10 mouse cellular contexts compared by ENCODE assay signal in the genomic region with DNA sequence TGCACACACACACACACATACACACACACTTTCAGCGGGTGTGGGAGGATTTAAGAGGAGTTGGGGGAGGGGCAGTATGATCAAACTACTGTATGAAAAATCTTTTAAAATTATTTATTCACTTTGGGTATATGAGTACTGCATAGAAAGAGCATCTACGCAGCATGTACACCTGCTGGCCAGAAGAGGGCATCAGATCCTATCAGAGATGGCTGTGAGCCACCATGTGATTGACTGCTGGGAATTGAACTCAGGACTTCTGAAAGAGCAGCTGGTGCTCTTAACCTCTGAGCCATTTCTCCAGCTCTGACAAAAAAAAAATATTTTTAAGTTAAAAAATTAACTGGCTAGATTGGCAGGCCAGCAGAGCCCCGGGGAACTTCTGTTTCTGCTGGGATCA. TPM values are rescaled to one million over a fixed set of nuclear protein-coding genes. Genes with fewer than 3 reads are reported as not detected.
DNase-seq lines count a peak whose midpoint lies in the region; ATAC-seq and TF ChIP-seq lines count a peak whose summit lies in the region.
"Had no signal": no experiment of that assay in that cellular context is flagged by ENCODE, and none has a peak within 500 bp of the region (broad histone marks: within the 10 kb centered on the region; RNA-seq: fewer than 3 reads in every experiment).

No protein-coding gene starts in this region.

- no peak overlapping the region for H3K4me3 ChIP-seq in cerebellum, adult 2 months (replicated peaks; ENCODE audit: insufficient read depth, low read depth, low read length)
- no peak overlapping the region for H3K4me3 ChIP-seq in liver, postnatal 0 days (ENCODE audit: low read depth, low read length)
- no peak overlapping the region for H3K4me3 ChIP-seq in liver, embryonic 12.5 days
- H3K4me3 ChIP-seq: neural tube, embryonic 12.5 days had no signal

- peak; percentile 72 for TF ChIP-seq CTCF in cerebellum, adult 2 months (IDR thresholded peaks at IDR 0.05; ENCODE audit: borderline replicate concordance, insufficient read depth, low read depth, low read length)
- TF ChIP-seq CTCF in liver, postnatal 0 days (IDR thresholded peaks at IDR 0.05; ENCODE audit: low read depth) = peak; percentile 65

- H3K27me3 ChIP-seq in cerebellum, adult 2 months (ENCODE audit: control insufficient read depth, insufficient read depth, low read length) = no peaks in the 10 kb centered on the region
- peaks cover 23% of the 10 kb centered on the region for H3K27me3 ChIP-seq in liver, postnatal 0 days (ENCODE audit: insufficient read depth, low read length)
- peaks cover 57% of the 10 kb centered on the region for H3K27me3 ChIP-seq in liver, embryonic 12.5 days (replicated peaks)

- TF ChIP-seq EP300 in liver, postnatal 0 days (IDR thresholded peaks at IDR 0.05; ENCODE audit: low read depth) = no peak

- H3K9ac ChIP-seq in liver, postnatal 0 days (replicated peaks) = no peak overlapping the region
- H3K9ac ChIP-seq in liver, embryonic 12.5 days = no peak overlapping the region
- H3K9ac ChIP-seq: neural tube, embryonic 12.5 days had no signal

- TF ChIP-seq POLR2A in cerebellum, adult 2 months (IDR thresholded peaks at IDR 0.05; ENCODE audit: borderline replicate concordance, insufficient read depth, low read length) = no peak

- H3K27ac ChIP-seq in cerebellum, adult 2 months (ENCODE audit: insufficient read depth, low read length) = no peak overlapping the region
- no peak overlapping the region for H3K27ac ChIP-seq in liver, postnatal 0 days (ENCODE audit: low read depth)
- H3K27ac ChIP-seq in liver, embryonic 12.5 days = no peak overlapping the region
- H3K27ac ChIP-seq: neural tube, embryonic 12.5 days had no signal

- no peak for ATAC-seq in liver, postnatal 0 days
- no peak for ATAC-seq in liver, embryonic 12.5 days
- ATAC-seq in activated CD4-positive, CD25-positive, alpha-beta regulatory T cell, adult 4 months = no peak

- no peaks in the 10 kb centered on the region; the same call in 1 of the 2 replicates for H3K4me1 ChIP-seq in cerebellum, adult 2 months (ENCODE audit: control insufficient read depth, insufficient read depth, low read length)
- H3K4me1 ChIP-seq in liver, postnatal 0 days (ENCODE audit: insufficient read depth) = peaks cover 4% of the 10 kb centered on the region
- peaks cover 9% of the 10 kb centered on the region; the same call in 1 of the 2 replicates for H3K4me1 ChIP-seq in liver, embryonic 12.5 days

- no peaks in the 10 kb centered on the region for H3K36me3 ChIP-seq in liver, postnatal 0 days (replicated peaks; ENCODE audit: insufficient read depth, low read length)
- H3K36me3 ChIP-seq in liver, embryonic 12.5 days = no peaks in the 10 kb centered on the region
- H3K36me3 ChIP-seq: neural tube, embryonic 12.5 days had no signal

- H3K4me2 ChIP-seq in liver, postnatal 0 days (ENCODE audit: low read depth, low read length) = no peak overlapping the region
- H3K4me2 ChIP-seq in liver, embryonic 12.5 days = no peak overlapping the region
- H3K4me2 ChIP-seq: neural tube, embryonic 12.5 days had no signal

- H3K9me3 ChIP-seq in liver, postnatal 0 days (ENCODE audit: low read length) = no peaks in the 10 kb centered on the region
- H3K9me3 ChIP-seq in liver, embryonic 12.5 days (replicated peaks) = no peaks in the 10 kb centered on the region
- H3K9me3 ChIP-seq: neural tube, embryonic 12.5 days had no signal

- 54% methylated on average over 3 of the region's 3 CpGs for WGBS in cerebellum, adult 2 months
- 45% methylated on average over 3 of the region's 3 CpGs for WGBS in liver, postnatal 0 days (ENCODE audit: insufficient replicate concordance)
- WGBS in liver, embryonic 12.5 days (ENCODE audit: insufficient replicate concordance) = 48% methylated on average over 3 of the region's 3 CpGs

- DNase-seq in cerebellum, adult 2 months = peak in 1 of 2 experiments; percentile 67
- no peak for DNase-seq in cerebellum, adult 11 months
- DNase-seq in liver, postnatal 0 days = no peak
- DNase-seq in cerebellum, postnatal 36 days = peak; percentile 37 to 54
- peak; percentile 43 for DNase-seq in retina, embryonic 14.5 days (ENCODE audit: low spot score)
- no peak for DNase-seq in right cerebral cortex, postnatal 36 days (ENCODE audit: low spot score in 2 of 2)

RNA-seq across cellular contexts. Expression of gene Neurl1a, which starts 4.1 kb away (rescaled TPM):
- 77.8 and 91.5 TPM in 2 replicates for polyA plus RNA-seq in cerebellum, adult 2 months (2012; rRNA removed)
- polyA plus RNA-seq in liver, postnatal 0 days (2015; fragmentation: Nextera tagmentation; extraction: Ambion mirVana) = 0.76 and 0.89 TPM in 2 replicates
- polyA plus RNA-seq in liver, embryonic 12.5 days (2016; fragmentation: Nextera tagmentation; extraction: Ambion mirVana) = 2.2 and 2.6 TPM in 2 replicates
- polyA plus RNA-seq in activated CD4-positive, CD25-positive, alpha-beta regulatory T cell, adult 4 months (2017; shearing (Covaris generic)) = under 1 TPM in 1 of 2 experiments, not detected in 1; 0.32 TPM

RNA-seq across cellular contexts. Expression of gene Calhm3, which starts 17.0 kb away (rescaled TPM):
- not detected in 2 replicates for polyA plus RNA-seq in cerebellum, adult 2 months (2012; rRNA removed)
- not detected in 2 replicates for polyA plus RNA-seq in liver, postnatal 0 days (2015; fragmentation: Nextera tagmentation; extraction: Ambion mirVana)
- polyA plus RNA-seq in liver, embryonic 12.5 days (2016; fragmentation: Nextera tagmentation; extraction: Ambion mirVana) = not detected in 2 replicates
- not detected for polyA plus RNA-seq in activated CD4-positive, CD25-positive, alpha-beta regulatory T cell, adult 4 months (2017; shearing (Covaris generic))
- polyA plus RNA-seq: frontal cortex, adult 2 months; neural tube, embryonic 12.5 days had no signal

RNA-seq across cellular contexts. Expression of gene Calhm1, which starts 30.5 kb away (rescaled TPM):
- polyA plus RNA-seq in cerebellum, adult 2 months (2012; rRNA removed) = not detected in 2 replicates
- not detected in 2 replicates for polyA plus RNA-seq in liver, postnatal 0 days (2015; fragmentation: Nextera tagmentation; extraction: Ambion mirVana)
- polyA plus RNA-seq in liver, embryonic 12.5 days (2016; fragmentation: Nextera tagmentation; extraction: Ambion mirVana) = not detected in 2 replicates
- not detected for polyA plus RNA-seq in activated CD4-positive, CD25-positive, alpha-beta regulatory T cell, adult 4 months (2017; shearing (Covaris generic))
- polyA plus RNA-seq: frontal cortex, adult 2 months; neural tube, embryonic 12.5 days had no signal

RNA-seq across cellular contexts. Expression of gene Calhm2, which starts 36.4 kb away (rescaled TPM):
- polyA plus RNA-seq in cerebellum, adult 2 months (2012; rRNA removed) = 1.3 and 1.4 TPM in 2 replicates
- polyA plus RNA-seq in liver, postnatal 0 days (2015; fragmentation: Nextera tagmentation; extraction: Ambion mirVana) = 2.0 and 2.6 TPM in 2 replicates
- polyA plus RNA-seq in liver, embryonic 12.5 days (2016; fragmentation: Nextera tagmentation; extraction: Ambion mirVana) = 1.9 and 2.4 TPM in 2 replicates
- polyA plus RNA-seq in activated CD4-positive, CD25-positive, alpha-beta regulatory T cell, adult 4 months (2017; shearing (Covaris generic)) = 10 to 100 TPM in 1 of 2 experiments, 1 to 10 TPM in 1; 7.6 to 14.4 TPM

Comparison
In these comparisons a context has a peak if more than half of its experiments do, and no peak if none do; other contexts are left out.
1. DNase-seq: peak in cerebellum, postnatal 36 days (2 of 2) and retina, embryonic 14.5 days (single experiment); none in cerebellum, adult 11 months (single experiment), liver, postnatal 0 days (single experiment) and right cerebral cortex, postnatal 36 days (0 of 2).
2. RNA of gene Neurl1a, which starts 4.1 kb away (polyA plus RNA-seq): 77.8 to 91.5 TPM in cerebellum, adult 2 months; 2.2 to 2.6 TPM in liver, embryonic 12.5 days, 0.76 to 0.89 TPM in liver, postnatal 0 days and 0.32 TPM in activated CD4-positive, CD25-positive, alpha-beta regulatory T cell, adult 4 months; every median in the first group is over 10 times any median in the second.